Mouse (Mus musculus) lung, embryonic 16.5 days (tissue): ENCODE measurements around the gene Sorcs3. TPM values are rescaled to one million over a fixed set of nuclear protein-coding genes. Genes with fewer than 3 reads are reported as not detected.

Source experiments
- ATAC-seq: fragments of 200-750 bp; cut with Nextera tagmentation; 2 replicates; pipeline ENCODE4 v1.8.0; 2017; ENCODE audit warnings: low read depth, mild to moderate bottlenecking, moderate library complexity
- H3K27ac ChIP-seq: fragments of 300-500 bp; sonication (generic); 2 replicates; pipeline ENCODE4 v1.5.1; 2014; ENCODE audit warnings: mild to moderate bottlenecking, control low read depth, low read length
- H3K27me3 ChIP-seq: fragments of 300-500 bp; sonication (generic); 2 replicates; pipeline ENCODE4 v1.6.1; 2014; ENCODE audit warnings: low read depth, low read length, mixed read lengths; ENCODE audit not compliant: control insufficient read depth, insufficient read depth
- H3K36me3 ChIP-seq: fragments of 300-500 bp; sonication (generic); 2 replicates; pipeline ENCODE4 v1.6.1; 2014; ENCODE audit warnings: low read length; ENCODE audit not compliant: control insufficient read depth, insufficient read depth
- H3K4me1 ChIP-seq: fragments of 300-500 bp; sonication (generic); replicated peaks from 2 replicates; pipeline ENCODE4 v1.6.1; 2014; ENCODE audit warnings: low read length, mixed read lengths; ENCODE audit not compliant: control insufficient read depth, insufficient read depth
- H3K4me2 ChIP-seq: fragments of 300-500 bp; sonication (generic); 2 replicates; pipeline ENCODE4 v1.6.1; 2014; ENCODE audit warnings: low read depth, low read length, control low read depth
- H3K4me3 ChIP-seq: fragments of 300-500 bp; sonication (generic); 2 replicates; pipeline ENCODE4 v1.5.1; 2014; ENCODE audit warnings: mild to moderate bottlenecking, low read length, control low read depth
- H3K9ac ChIP-seq: fragments of 300-500 bp; sonication (generic); 2 replicates; pipeline ENCODE4 v1.6.1; 2014; ENCODE audit warnings: low read length, control low read depth
- H3K9me3 ChIP-seq: fragments of 300-500 bp; sonication (generic); 2 replicates; pipeline ENCODE4 v1.6.1; 2016; ENCODE audit warnings: low read length; ENCODE audit not compliant: control insufficient read depth
- WGBS: fragments of 180-500 bp; shearing (Covaris S2); extraction: QIAGEN DNeasy Blood & Tissue Kit; methylation state at CpG from one replicate; pipeline ENCODE4 v1.1.7; 2014; 5-methylcytosine and 5-hydroxymethylcytosine counted together
- polyA plus RNA-seq: library from polyadenylated mRNA; unstranded; fragments of >200 nt; fragmentation: Nextera tagmentation; extraction: Ambion mirVana; gene quantifications from 2 replicates; pipeline ENCODE4 v1.2.1, GENCODE M21; 2015

The Sorcs3 gene
- polyA plus RNA-seq, 1 experiment from 2014 or later = 0.20 TPM

GRCm38 (mm10) chr19:48660201-48660600, 454.4 kb downstream of the Sorcs3 start:
- H3K27ac ChIP-seq = no peak overlapping the region
- no peak overlapping the region for H3K4me3 ChIP-seq
- no peak overlapping the region for H3K9ac ChIP-seq
- H3K27me3 ChIP-seq = no peaks in the 10 kb centered on the region
- H3K36me3 ChIP-seq = no peaks in the 10 kb centered on the region
- 91% methylated on average over 6 of the region's 6 CpGs for WGBS
- no peaks in the 10 kb centered on the region for H3K9me3 ChIP-seq
- ATAC-seq = no peak
- no peaks in the 10 kb centered on the region for H3K4me1 ChIP-seq
- no peak overlapping the region for H3K4me2 ChIP-seq

- Histone ChIP-seq H3K4me3 (no peak overlapping the region), H3K27ac (no peak overlapping the region), H3K27me3 (no peaks in the 10 kb centered on the region), H3K4me2 (no peak overlapping the region), H3K4me1 (no peaks in the 10 kb centered on the region), H3K36me3 (no peaks in the 10 kb centered on the region), H3K9ac (no peak overlapping the region), H3K9me3 (no peaks in the 10 kb centered on the region)
- WGBS = 94% methylated on average over 1 of the region's 1 CpGs
- no peak for ATAC-seq
Observed at GRCm38 (mm10) chr19:48679896-48680295, 474.1 kb downstream of the Sorcs3 start.

DNA sequence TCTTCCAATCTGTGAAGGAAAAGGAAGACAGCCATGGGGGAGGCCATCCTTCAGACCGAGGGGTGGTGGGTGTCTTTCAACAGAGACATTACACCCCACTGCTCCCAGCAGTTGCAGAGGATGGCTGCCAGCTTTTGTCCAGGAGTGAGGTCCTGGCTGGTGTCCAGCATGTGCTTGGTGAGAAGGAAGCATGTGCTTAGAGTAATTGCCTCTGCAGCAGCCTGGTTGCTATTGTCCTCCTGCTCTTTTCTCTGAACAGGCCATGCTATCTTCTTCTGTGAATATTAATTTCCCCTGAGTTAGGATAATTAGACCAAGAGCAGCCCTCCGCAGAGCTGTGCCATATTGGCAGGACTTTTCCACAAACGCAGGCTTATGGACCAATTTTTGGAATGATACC, 476.7 kb downstream of the Sorcs3 start:
- Histone ChIP-seq H3K4me1 (no peaks in the 10 kb centered on the region), H3K27ac (no peak overlapping the region), H3K4me3 (no peak overlapping the region), H3K9me3 (no peaks in the 10 kb centered on the region), H3K9ac (no peak overlapping the region), H3K4me2 (no peak overlapping the region), H3K36me3 (no peaks in the 10 kb centered on the region), H3K27me3 (no peaks in the 10 kb centered on the region)
- ATAC-seq = no peak
- WGBS = 58% methylated on average over 3 of the region's 3 CpGs

GRCm38 (mm10) chr19:48686369-48686768, 480.5 kb downstream of the Sorcs3 start:
- Histone ChIP-seq H3K27me3 (no peaks in the 10 kb centered on the region), H3K9ac (no peak overlapping the region), H3K4me2 (no peak overlapping the region), H3K4me1 (no peaks in the 10 kb centered on the region), H3K9me3 (no peaks in the 10 kb centered on the region), H3K36me3 (no peaks in the 10 kb centered on the region), H3K4me3 (no peak overlapping the region), H3K27ac (no peak overlapping the region)
- no peak for ATAC-seq
- WGBS = 87% methylated on average over 2 of the region's 2 CpGs

- Histone ChIP-seq H3K4me1 (no peaks in the 10 kb centered on the region), H3K4me3 (no peak overlapping the region), H3K9me3 (no peaks in the 10 kb centered on the region), H3K27ac (no peak overlapping the region), H3K9ac (no peak overlapping the region), H3K27me3 (no peaks in the 10 kb centered on the region), H3K4me2 (no peak overlapping the region), H3K36me3 (no peaks in the 10 kb centered on the region)
- 66% methylated on average over 6 of the region's 6 CpGs for WGBS
- no peak for ATAC-seq
Observed at GRCm38 (mm10) chr19:48700111-48700658, 494.4 kb downstream of the Sorcs3 start.

DNA sequence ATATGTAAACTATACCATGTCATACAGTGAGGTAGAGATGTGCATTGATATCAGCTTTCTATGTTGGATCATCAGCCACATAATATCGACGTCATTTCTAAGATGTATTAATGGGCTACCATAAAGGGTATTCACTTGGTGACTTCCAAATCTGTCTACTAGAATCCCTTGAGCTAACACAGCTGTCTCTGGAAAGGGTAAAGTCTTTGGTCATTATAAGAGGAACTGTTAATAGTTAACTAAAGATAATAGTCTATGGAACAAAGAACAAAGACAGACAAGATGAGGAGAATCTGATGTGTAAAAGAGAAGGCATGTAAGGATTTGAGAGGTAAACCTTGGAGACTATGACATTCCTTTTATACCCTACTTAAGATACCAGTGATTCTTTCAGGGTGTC, 497.9 kb downstream of the Sorcs3 start:
- no peaks in the 10 kb centered on the region for H3K9me3 ChIP-seq
- no peak overlapping the region for H3K4me2 ChIP-seq
- no peaks in the 10 kb centered on the region for H3K27me3 ChIP-seq
- H3K27ac ChIP-seq = no peak overlapping the region
- no peak for ATAC-seq
- no peaks in the 10 kb centered on the region for H3K36me3 ChIP-seq
- WGBS = 70% methylated on average over 2 of the region's 2 CpGs
- no peaks in the 10 kb centered on the region for H3K4me1 ChIP-seq
- no peak overlapping the region for H3K4me3 ChIP-seq
- no peak overlapping the region for H3K9ac ChIP-seq

DNA sequence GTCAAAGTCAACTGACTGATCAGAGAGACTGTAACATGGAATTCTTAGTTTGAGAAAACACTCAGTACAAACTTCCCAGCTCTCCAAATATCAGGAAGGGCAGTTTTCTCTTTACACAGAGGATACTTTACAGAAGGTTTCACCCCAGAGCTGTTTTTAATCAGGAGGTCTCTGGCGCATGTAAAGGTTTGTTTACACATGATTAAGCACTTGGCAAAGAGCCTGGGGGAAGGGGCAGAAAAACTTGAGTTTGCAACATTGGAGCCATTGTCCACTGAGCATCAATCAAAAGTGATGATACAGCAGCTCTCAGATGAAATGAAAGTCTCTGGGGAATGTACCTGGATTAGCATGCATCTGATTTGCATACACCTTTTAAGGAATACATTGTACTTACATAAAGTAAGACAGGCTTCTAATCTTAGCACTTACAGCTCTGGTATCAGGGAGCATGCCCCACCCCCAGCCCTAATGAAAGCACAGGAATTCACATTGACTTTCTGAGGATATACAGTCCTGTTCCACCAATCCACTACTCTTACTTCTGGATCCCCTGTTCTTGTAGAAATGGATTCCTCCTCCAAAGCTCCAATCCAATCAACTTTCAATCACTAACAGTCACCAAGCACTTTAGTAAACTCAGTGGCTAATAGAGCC, 500.6 kb downstream of the Sorcs3 start:
- no peaks in the 10 kb centered on the region for H3K4me1 ChIP-seq
- H3K4me2 ChIP-seq = no peak overlapping the region
- no peaks in the 10 kb centered on the region for H3K36me3 ChIP-seq
- no peaks in the 10 kb centered on the region for H3K9me3 ChIP-seq
- H3K9ac ChIP-seq = no peak overlapping the region
- ATAC-seq = no peak
- no peaks in the 10 kb centered on the region for H3K27me3 ChIP-seq
- no peak overlapping the region for H3K27ac ChIP-seq
- H3K4me3 ChIP-seq = no peak overlapping the region
- 0% methylated on average over 1 of the region's 1 CpGs for whole genome bisulfite sequencing

GRCm38 (mm10) chr19:48706924-48707320, 501.1 kb downstream of the Sorcs3 start:
- Histone ChIP-seq H3K4me3 (no peak overlapping the region), H3K36me3 (no peaks in the 10 kb centered on the region), H3K4me1 (no peaks in the 10 kb centered on the region), H3K27ac (no peak overlapping the region), H3K4me2 (no peak overlapping the region), H3K27me3 (no peaks in the 10 kb centered on the region), H3K9ac (no peak overlapping the region), H3K9me3 (no peaks in the 10 kb centered on the region)
- ATAC-seq = no peak
- 79% methylated on average over 1 of the region's 1 CpGs for WGBS

DNA sequence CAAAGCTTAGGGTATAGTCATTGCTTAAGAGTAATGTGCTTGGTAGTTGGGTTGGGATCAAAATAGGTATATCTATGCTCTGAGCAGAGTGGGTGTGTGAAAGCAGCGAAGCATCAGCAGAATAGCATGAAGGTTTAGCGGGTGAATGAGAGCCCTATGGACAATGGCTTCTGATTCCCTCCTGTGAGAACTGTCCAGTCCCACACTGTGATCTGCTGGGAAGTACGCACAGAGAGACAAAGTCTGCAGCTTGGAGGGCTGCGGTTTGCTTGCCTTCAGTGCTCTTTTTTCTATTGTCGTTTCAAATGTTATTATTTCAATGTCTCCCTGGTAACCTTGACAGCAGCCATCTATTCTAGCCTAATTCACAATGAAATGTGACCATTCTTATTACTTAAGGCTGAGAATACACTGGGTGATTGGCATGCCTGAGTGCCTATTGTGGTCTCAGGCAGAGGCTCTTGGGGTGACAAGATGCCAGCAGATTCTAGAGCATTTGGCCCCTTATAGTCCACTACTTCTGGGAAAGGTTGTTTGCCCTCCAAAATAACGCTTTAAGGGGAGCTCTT, 520.1 kb downstream of the Sorcs3 start:
- Histone ChIP-seq H3K9ac (no peak overlapping the region), H3K4me2 (no peak overlapping the region), H3K4me1 (no peaks in the 10 kb centered on the region), H3K27ac (no peak overlapping the region), H3K9me3 (no peaks in the 10 kb centered on the region), H3K4me3 (no peak overlapping the region), H3K27me3 (no peaks in the 10 kb centered on the region), H3K36me3 (no peaks in the 10 kb centered on the region)
- no peak for ATAC-seq
- 67% methylated on average over 6 of the region's 6 CpGs for WGBS
